Mouse (Mus musculus) cerebellum, adult 9-10 months (tissue): ENCODE measurements around the gene Pcx.

Experiments used
- DNase-seq: peaks from one replicate; pipeline ENCODE4 v3.0.0; 2022

Pcx gene

DNA sequence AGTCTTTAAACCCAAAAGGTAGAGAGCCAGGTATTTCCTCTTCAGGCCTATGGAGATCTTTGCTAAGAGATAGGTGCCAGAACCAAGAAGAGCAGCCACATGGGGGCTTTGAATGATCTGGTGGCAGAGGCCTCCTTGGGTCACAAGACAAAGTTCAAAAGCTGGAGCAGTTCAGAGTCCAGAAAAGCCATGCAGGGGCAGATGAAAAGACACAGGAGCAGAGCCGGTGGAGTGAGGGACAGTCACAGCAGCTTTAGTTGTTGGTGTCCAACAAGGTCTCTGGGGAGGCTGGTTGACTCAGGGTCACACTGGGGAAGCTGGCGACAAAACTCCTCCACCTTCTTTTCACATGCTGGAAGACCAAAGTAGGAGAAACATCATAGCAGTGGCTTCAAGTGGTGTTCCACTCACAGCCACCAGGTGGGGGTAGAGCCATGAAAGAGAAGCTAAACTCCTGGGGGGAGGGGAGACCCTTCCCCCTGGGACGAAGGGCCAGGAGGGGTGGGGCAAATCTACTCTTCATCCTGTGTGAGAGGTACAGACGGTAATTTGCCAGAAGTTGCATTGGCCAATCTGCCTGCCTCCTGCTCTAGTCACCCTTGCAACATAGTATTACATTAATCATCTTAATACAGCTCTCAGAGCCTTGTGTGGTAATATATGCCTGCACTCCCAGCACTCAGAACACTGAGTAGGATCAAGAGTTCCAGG is 12.9 kb upstream of the Pcx start:
- DNase-seq = peak; percentile 87

DNA sequence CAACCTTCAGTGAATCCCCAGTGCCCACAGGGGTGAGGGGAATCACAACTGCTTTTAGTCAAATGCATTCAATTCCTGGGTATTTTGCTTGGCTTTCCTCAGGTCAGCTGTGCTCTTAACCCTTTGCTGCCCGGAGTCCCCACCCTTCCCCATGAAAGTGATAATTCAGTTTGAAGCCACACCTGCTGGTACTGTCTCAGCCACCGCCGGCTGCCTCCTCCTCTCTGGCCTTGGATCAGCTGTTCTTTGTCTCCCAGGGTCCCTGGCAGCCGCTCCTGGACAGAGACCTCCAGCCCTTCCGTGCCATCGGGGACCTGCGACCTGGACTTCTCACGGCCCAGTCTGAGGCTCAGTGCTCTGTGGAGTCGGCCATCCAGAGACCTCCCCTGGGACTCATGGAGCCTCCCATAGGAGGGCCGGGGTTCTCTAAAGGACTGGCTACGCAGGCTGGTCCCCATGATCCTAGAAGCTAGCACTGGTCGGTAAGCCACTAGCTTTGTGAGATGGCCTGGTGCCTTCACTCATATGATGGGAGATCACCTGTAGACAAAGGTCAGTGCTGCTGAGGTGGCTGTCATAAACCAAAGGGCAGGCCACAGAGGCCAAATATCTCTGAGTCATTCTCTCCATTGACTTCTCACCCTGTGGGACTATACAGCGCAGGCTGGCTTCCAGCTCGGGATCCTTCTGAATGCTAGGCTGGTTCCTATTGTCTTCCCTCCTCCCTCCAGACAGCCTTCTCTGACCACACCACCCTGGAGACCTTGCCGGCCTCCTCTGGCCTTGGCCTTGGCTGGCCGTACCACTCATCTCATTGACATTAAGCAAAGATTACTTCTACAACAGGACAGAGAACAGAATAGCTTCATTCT is 12.0 kb upstream of the Pcx start, which contains the start of gene 2010003K11Rik:
TSS of gene 2010003K11Rik (minus strand) at position 522 of the 872 bp plus-strand sequence.
- no peak for DNase-seq

DNA sequence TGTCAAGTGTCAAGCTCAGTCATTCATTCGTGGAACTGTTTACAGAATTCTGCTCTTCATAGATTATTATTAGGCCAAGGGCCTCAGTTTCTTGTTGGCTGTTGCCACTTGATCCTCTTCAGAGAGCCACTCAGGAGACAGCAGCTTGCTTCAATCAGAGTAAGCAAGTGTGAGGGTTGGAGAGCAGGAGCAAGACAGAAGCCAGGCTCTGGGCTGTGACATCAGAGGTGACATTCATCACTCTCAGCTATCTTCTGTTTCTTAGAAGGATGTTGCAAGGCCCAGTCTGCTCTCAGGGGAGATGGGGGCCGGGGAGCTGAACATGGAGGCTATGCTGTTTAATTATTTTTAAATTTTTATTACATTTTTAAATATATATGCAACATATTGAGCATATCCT is 7.6 kb upstream of the Pcx start:
- no peak for DNase-seq

DNA sequence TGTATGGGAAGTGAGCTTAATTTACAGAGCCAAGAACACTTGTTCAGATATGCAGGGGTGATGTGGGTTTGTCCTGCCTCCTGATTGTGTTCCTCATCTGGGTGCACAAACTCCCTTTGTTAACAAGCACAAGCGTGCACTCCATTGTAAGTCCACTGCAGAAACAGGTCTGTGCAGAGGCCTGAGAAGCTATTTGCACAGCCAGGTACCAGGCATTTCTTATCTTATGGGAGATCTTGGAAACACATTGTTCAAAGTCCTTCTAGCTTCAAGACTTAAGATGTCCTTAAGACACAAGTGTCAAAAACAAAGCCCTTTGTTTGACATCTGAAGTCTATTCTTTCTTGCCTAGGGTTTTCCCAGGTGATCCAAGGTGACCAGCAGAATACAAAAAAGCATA is 5.4 kb upstream of the Pcx start:
- no peak for DNase-seq

- peak; percentile 38 for DNase-seq
Observed at GRCm38 (mm10) chr19:4507746-4508145, 2.5 kb upstream of the Pcx start.

DNA sequence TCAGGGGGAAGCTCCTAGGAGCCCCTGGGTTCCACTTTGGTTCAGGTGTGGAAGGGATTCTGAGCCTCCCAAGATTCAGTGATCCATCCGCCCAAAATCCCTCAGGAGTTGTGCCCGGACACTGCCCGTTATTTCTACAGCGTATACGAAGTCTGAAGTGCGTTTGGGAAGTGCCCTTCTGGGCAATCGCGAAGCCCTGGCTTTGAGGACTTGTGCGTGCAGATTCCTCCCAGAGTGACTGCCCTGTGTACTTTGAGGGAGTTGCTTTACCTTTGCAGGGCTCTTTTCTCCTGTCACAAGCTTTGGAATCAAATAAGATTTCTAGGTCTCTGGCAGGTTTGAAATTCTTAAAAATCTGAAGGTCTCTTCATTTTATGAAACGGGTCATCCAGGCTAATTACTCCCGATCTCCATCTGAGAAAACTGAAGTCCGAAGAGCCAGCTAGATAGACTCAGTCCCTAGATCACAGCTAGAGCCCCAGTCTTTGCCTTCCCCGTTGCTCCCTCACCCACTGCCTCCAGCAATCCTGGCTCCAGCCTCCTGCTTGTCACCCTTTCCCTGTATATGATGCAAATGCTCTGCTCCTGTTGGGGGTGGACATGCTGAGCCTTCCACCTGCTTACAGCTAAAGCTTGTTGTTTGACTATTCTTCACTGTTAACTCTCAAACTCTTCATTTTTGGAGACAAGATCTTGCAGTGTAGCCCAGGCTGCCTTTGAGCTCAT is 1.0 kb downstream of the Pcx start:
- peak; percentile 34 for DNase-seq

- no peak for DNase-seq
Observed at GRCm38 (mm10) chr19:4513236-4513858, 3.1 kb downstream of the Pcx start.

DNA sequence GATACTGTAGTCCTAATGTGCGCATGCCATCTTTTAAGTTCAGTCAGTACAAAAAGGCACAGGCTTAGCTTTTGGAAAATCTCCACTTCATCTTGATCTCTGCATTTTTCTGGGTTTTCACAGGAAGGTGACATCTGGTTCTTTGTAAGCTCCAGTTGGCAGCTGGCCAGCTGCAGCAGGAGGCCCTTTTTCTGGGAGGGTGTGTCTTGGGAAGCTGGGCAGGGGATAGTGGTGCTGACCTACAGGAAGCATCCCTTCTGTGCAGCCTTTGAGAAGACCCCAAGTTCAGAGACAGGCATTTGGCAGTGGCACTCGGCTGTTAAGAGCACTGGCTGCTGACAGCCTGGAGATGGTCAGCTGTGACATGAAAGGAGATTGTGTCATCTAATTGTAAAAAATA is 5.5 kb downstream of the Pcx start:
- DNase-seq = peak; percentile 36

- no peak for DNase-seq
Observed at GRCm38 (mm10) chr19:4516288-4516687, 6.0 kb downstream of the Pcx start.

DNA sequence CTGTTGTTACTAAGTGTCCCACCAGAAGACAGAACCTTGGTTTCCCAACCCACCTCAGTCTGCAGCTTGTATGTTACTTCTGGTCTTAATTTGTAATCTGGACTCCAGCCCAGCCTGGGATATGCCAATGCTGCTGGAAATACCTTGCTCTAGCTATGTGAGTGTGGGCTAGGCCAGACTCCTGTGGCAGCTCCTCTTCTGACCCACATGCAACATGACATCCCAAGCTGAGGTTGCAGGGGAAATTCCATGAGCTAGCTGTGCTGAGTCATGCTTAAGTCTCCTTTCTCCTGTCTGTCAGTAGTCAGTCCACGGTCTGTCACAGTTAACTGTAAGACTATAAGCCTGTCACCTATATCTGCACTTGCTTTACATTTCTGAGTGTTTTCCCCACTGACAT is 7.2 kb downstream of the Pcx start:
- DNase-seq = no peak

- no peak for DNase-seq
Observed at GRCm38 (mm10) chr19:4521426-4522050, 11.3 kb downstream of the Pcx start.

DNA sequence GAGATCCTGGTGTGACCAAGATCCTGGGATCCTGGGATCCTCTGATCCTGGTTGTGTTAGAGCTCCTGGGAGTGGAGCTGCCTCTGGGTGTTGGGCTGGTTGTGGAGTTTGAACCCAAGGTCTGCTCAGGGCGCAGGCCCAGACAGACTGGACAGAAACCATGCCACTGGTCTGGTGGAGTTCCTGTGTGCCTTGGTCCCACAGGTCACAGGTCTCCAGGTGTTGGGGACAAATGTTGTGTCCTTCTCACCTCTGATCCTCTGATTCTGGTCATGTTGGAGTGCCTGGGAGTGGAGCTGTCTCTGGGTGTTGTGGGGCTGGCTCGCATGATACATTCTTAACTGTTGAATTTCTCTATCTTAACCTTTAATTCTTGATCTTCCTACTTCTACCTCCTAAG is 24.4 kb downstream of the Pcx start:
- DNase-seq = no peak

GRCm38 (mm10) chr19:4535922-4536321 is 25.6 kb downstream of the Pcx start:
- no peak for DNase-seq

DNA sequence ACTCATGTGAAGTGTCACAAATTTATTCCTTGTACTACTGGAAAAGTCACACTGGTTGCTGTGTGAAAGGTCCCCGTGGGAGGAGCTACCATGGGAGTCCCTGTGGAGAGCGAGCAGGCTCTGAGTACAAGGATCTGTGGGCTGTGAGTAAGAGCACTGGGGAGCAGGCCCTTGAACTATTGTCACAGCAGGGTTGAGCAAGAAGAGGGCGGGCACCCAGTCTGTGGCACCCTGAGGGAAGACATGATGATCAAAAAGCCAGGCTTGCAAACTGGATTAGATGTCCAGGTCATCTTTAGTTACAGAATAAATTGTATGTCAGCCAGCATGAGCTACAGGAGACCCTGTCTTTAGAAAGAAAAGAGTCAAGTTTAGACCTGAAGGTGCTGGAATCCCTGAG is 26.3 kb downstream of the Pcx start:
- DNase-seq = no peak

DNA sequence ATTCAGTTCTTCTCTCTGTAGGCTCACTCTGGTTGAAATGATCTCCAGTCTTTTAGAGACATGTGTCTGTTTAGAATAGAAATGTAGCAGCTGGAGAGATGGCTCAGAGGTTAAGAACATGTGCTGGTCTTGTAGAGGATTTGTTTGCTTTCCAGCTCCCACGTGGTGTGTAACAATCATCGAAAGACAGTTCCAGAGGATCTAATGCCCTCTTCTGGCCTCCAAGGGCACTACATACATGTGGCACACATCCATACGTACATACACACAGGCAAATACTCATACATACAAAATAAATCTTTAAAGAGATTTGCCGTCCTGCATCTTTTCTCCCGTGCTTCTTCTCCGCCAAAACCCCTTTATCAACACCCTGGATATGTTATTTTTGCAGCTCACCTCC is 30.0 kb downstream of the Pcx start:
- no peak for DNase-seq

DNA sequence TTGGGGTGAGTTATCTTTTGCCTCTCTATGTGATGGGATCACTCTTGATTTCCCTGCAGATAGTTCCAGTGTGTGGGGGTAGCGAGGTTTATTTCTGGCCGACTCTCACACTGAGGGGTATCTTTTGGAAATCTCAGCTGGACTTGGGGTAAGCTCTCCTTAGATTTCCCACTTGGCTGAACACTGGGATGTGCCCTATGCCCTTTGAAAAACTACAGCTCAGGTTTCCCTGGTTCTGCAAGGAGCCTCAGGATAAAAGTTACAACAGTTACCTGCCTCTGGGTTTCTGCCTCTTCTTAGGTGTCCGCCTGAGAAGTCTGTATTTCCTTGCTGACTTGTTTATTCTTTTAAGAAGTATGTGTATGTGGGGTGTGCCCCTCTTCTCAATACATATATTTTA is 30.7 kb downstream of the Pcx start:
- no peak for DNase-seq

- DNase-seq = no peak
Observed at GRCm38 (mm10) chr19:4542081-4542480, 31.8 kb downstream of the Pcx start.

- no peak for DNase-seq
Observed at GRCm38 (mm10) chr19:4545091-4545490, 34.8 kb downstream of the Pcx start.

DNA sequence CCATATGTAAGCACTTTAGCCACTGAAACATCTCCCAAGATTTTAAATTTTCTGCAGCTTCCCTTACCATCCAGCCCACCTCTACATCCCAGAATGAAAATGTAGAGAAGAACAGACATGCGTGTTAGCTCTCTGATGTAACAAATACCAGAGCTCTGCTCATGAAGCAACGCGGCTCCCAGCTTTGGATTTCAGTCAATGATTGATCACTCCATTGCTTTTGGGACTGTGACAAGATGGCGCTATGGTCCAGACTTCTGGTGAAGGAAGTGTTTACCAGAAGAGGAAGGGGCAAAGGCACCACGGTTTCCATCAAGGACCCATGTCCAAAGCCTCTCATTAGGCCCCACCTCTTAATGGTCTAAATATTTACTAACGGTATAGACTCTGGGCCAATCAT is 35.6 kb downstream of the Pcx start:
- DNase-seq = no peak

DNA sequence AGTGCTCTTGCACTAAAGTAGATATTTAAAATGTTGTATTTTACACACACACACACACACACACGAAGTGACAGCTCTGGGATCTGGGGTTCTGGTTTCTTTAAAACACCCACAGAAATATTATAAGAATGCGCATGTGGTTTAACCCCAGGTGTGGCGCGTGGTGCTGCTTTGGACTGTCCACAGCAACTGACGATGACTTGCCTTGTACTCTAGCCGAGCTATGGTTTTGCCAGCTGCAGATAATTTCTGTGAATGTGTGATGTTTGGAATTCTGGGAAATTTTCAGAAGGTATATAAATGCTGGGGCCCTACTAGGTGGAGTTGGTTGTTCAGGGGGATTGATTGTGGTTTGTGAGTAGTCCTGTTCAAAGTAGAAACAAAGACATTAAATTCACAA is 37.5 kb downstream of the Pcx start:
- no peak for DNase-seq

DNA sequence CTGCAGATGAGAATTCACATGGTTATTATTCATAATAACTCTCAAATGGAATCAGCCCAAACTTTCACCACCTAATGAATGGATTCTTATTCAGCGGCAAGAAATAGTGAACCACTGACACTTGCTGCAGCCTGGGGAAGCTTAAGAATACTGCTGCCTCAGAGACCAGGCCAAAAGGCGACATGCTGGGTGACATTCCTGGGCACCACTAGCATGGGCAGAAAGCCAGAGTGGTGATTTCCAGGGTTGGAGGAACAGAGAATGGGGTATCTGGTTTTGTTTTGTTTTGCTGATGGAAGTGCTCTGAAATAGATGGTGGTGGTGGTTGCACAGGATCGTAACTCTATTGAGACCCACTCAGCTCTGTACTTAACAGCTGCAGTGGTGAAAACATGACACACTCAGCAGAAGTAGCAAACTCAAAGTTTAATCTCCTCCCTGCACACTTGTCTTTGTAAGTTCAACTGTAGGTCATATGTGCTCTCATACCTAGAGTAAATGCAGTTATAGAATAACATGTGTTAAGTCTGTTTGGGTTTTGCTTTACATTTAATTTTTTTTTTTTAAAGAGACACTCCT is 38.1 kb downstream of the Pcx start:
- peak; percentile 71 for DNase-seq

DNA sequence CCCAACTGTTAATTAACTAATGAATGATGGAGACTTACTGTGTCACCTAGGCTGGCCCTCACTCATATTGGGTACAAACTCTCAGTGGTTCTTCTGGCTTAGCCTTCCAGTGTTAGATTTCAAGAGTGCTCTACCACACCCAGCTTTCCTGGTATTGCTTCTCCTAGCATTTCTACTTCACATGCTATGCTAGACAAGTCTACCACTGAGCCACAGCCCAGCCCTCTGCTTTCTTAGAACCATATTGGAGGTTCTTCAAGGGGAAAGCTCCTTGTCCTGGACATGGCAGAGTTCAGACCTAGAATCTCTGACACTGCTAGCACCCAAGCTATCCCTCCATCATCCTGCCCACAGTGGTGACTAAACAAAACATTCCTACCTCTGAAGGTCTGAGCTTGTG is 44.0 kb downstream of the Pcx start:
- no peak for DNase-seq
